Mouse (Mus musculus) hematopoietic multipotent progenitor cell, adult 10-12 weeks (in vitro differentiated cells): ENCODE data around the gene Gm5415. TPM values are rescaled to one million over a fixed set of nuclear protein-coding genes. Genes with fewer than 3 reads are reported as not detected.

ENCODE experiments used
- polyA plus RNA-seq: library from polyadenylated mRNA; stranded (reverse); fragments of >175 nt; gene quantifications from 2 replicates; pipeline ENCODE4 v1.2.3, GENCODE M21; 2012; ENCODE audit warnings: low replicate concordance

Gm5415 gene
- not detected in 2 replicates for polyA plus RNA-seq

GRCm38 (mm10) chr1:32547194-32547593 lies at the start of gene Gm5415:
Gene Gm5415 (minus strand): TSS chr1:32547294.

